Mouse (Mus musculus): ENCODE data around the gene Rccd1. TPM values are rescaled to one million over a fixed set of nuclear protein-coding genes. Genes with fewer than 3 reads are reported as not detected.
"Not testable (repeated sequence)": the region's sequence is repeated elsewhere in the genome, so short reads cannot be mapped to it uniquely, and the experiment has no call there.

Gene Rccd1
- total and polyA plus RNA-seq, 2 experiments from 2014 or later = 3.1 to 7.6 TPM

- TF ChIP-seq CTCF (IDR thresholded peaks at IDR 0.05; ENCODE audit: low read depth) = no peak
- TF ChIP-seq EP300 (IDR thresholded peaks at IDR 0.05; ENCODE audit: low read depth) = no peak
- DNase-seq (ENCODE audit: low spot score) (no peak), ATAC-seq (ENCODE audit: insufficient read depth, low read depth) (no peak)
- Histone ChIP-seq H3K9me3 (replicated peaks; ENCODE audit: control insufficient read depth, low read length) (no peaks in the 10 kb centered on the region; the same call in 1 of the 2 replicates), H3K36me3 (replicated peaks; ENCODE audit: control insufficient read depth, insufficient read depth, low read length) (peaks cover 95% of the 10 kb centered on the region), H3K4me2 (ENCODE audit: low read depth, low read length) (no peak overlapping the region), H3K27me3 (ENCODE audit: control insufficient read depth, insufficient read depth, low read length) (no peaks in the 10 kb centered on the region), H3K4me3 (ENCODE audit: low read depth, low read length) (no peak overlapping the region), H3K4me1 (ENCODE audit: control insufficient read depth, insufficient read depth) (no peaks in the 10 kb centered on the region), H3K27ac (ENCODE audit: low read depth) (no peak overlapping the region), H3K9ac (replicated peaks; ENCODE audit: low read depth, low read length) (no peak overlapping the region)
- 89% methylated on average over 8 of the region's 8 CpGs for WGBS
These were observed 6.0 kb upstream of the Rccd1 start for GRCm38 (mm10) chr7:80330278-80330677.

GRCm38 (mm10) chr7:80326076-80326475, 1.8 kb upstream of the Rccd1 start:
- Histone ChIP-seq H3K9me3 (replicated peaks; ENCODE audit: control insufficient read depth, low read length) (no peaks in the 10 kb centered on the region), H3K9ac (replicated peaks; ENCODE audit: low read depth, low read length) (no peak overlapping the region), H3K27me3 (ENCODE audit: control insufficient read depth, insufficient read depth, low read length) (no peaks in the 10 kb centered on the region), H3K4me3 (ENCODE audit: low read depth, low read length) (no peak overlapping the region), H3K27ac (ENCODE audit: low read depth) (no peak overlapping the region), H3K4me2 (ENCODE audit: low read depth, low read length) (no peak overlapping the region), H3K36me3 (replicated peaks; ENCODE audit: control insufficient read depth, insufficient read depth, low read length) (peaks cover 58% of the 10 kb centered on the region), H3K4me1 (ENCODE audit: control insufficient read depth, insufficient read depth) (peaks cover 13% of the 10 kb centered on the region)
- TF ChIP-seq CTCF (IDR thresholded peaks at IDR 0.05; ENCODE audit: low read depth) = no peak
- no peak for TF ChIP-seq EP300 (IDR thresholded peaks at IDR 0.05; ENCODE audit: low read depth)
- WGBS = 93% methylated on average over 19 of the region's 19 CpGs
- DNase-seq (ENCODE audit: low spot score) = no peak
- no peak for ATAC-seq (ENCODE audit: insufficient read depth, low read depth)

- ATAC-seq (ENCODE audit: insufficient read depth, low read depth) (no peak), DNase-seq (ENCODE audit: low spot score) (no peak)
- Histone ChIP-seq H3K36me3 (replicated peaks; ENCODE audit: control insufficient read depth, insufficient read depth, low read length) (peaks cover 51% of the 10 kb centered on the region), H3K9me3 (replicated peaks; ENCODE audit: control insufficient read depth, low read length) (no peaks in the 10 kb centered on the region), H3K4me1 (ENCODE audit: control insufficient read depth, insufficient read depth) (peaks cover 13% of the 10 kb centered on the region), H3K4me3 (ENCODE audit: low read depth, low read length) (no peak overlapping the region), H3K4me2 (ENCODE audit: low read depth, low read length) (no peak overlapping the region), H3K9ac (replicated peaks; ENCODE audit: low read depth, low read length) (no peak overlapping the region), H3K27me3 (ENCODE audit: control insufficient read depth, insufficient read depth, low read length) (no peaks in the 10 kb centered on the region), H3K27ac (ENCODE audit: low read depth) (0 out of 2 replicates have a peak overlapping the region, but pooled peaks have one; percentile 44)
- 90% methylated on average over 16 of the region's 16 CpGs for WGBS
- no peak for TF ChIP-seq EP300 (IDR thresholded peaks at IDR 0.05; ENCODE audit: low read depth)
- no peak for TF ChIP-seq CTCF (IDR thresholded peaks at IDR 0.05; ENCODE audit: low read depth)
These were observed 1.1 kb upstream of the Rccd1 start for GRCm38 (mm10) chr7:80325292-80325868.

GRCm38 (mm10) chr7:80324816-80325119, 514 bp upstream of the Rccd1 start:
- Histone ChIP-seq H3K4me3 (ENCODE audit: low read depth, low read length) (peak overlapping the region; percentile 58; the same call in 1 of the 2 replicates), H3K4me1 (ENCODE audit: control insufficient read depth, insufficient read depth) (peaks cover 13% of the 10 kb centered on the region), H3K4me2 (ENCODE audit: low read depth, low read length) (peak overlapping the region; percentile 78; the same call in 1 of the 2 replicates), H3K36me3 (replicated peaks; ENCODE audit: control insufficient read depth, insufficient read depth, low read length) (peaks cover 45% of the 10 kb centered on the region), H3K27ac (ENCODE audit: low read depth) (peak overlapping the region; percentile 88)
- not testable (repeated sequence) for ATAC-seq (ENCODE audit: insufficient read depth, low read depth); H3K27me3 ChIP-seq (ENCODE audit: control insufficient read depth, insufficient read depth, low read length); H3K9me3 ChIP-seq (replicated peaks; ENCODE audit: control insufficient read depth, low read length); H3K9ac ChIP-seq (replicated peaks; ENCODE audit: low read depth, low read length); DNase-seq (ENCODE audit: low spot score)
- WGBS = 43% methylated on average over 5 of the region's 5 CpGs

GRCm38 (mm10) chr7:80323336-80323735, 918 bp downstream of the Rccd1 start:
- Histone ChIP-seq H3K4me1 (ENCODE audit: control insufficient read depth, insufficient read depth) (peaks cover 13% of the 10 kb centered on the region), H3K27ac (ENCODE audit: low read depth) (no peak overlapping the region), H3K27me3 (ENCODE audit: control insufficient read depth, insufficient read depth, low read length) (no peaks in the 10 kb centered on the region), H3K4me3 (ENCODE audit: low read depth, low read length) (peak overlapping the region; percentile 58), H3K36me3 (replicated peaks; ENCODE audit: control insufficient read depth, insufficient read depth, low read length) (peaks cover 30% of the 10 kb centered on the region), H3K9me3 (replicated peaks; ENCODE audit: control insufficient read depth, low read length) (no peaks in the 10 kb centered on the region), H3K4me2 (ENCODE audit: low read depth, low read length) (peak overlapping the region; percentile 78), H3K9ac (replicated peaks; ENCODE audit: low read depth, low read length) (peak overlapping the region; percentile 57)
- DNase-seq (ENCODE audit: low spot score) (no peak), ATAC-seq (ENCODE audit: insufficient read depth, low read depth) (no peak)
- TF ChIP-seq CTCF (IDR thresholded peaks at IDR 0.05; ENCODE audit: low read depth) = no peak
- no peak for TF ChIP-seq EP300 (IDR thresholded peaks at IDR 0.05; ENCODE audit: low read depth)
- WGBS = 17% methylated on average over 8 of the region's 8 CpGs

- Histone ChIP-seq H3K27ac (ENCODE audit: low read depth) (no peak overlapping the region), H3K36me3 (replicated peaks; ENCODE audit: control insufficient read depth, insufficient read depth, low read length) (peaks cover 25% of the 10 kb centered on the region), H3K9me3 (replicated peaks; ENCODE audit: control insufficient read depth, low read length) (no peaks in the 10 kb centered on the region), H3K27me3 (ENCODE audit: control insufficient read depth, insufficient read depth, low read length) (no peaks in the 10 kb centered on the region), H3K4me1 (ENCODE audit: control insufficient read depth, insufficient read depth) (peaks cover 13% of the 10 kb centered on the region), H3K4me2 (ENCODE audit: low read depth, low read length) (no peak overlapping the region), H3K4me3 (ENCODE audit: low read depth, low read length) (no peak overlapping the region), H3K9ac (replicated peaks; ENCODE audit: low read depth, low read length) (no peak overlapping the region)
- TF ChIP-seq CTCF (IDR thresholded peaks at IDR 0.05; ENCODE audit: low read depth) (no peak), EP300 (IDR thresholded peaks at IDR 0.05; ENCODE audit: low read depth) (no peak)
- 68% methylated on average over 19 of the region's 19 CpGs for WGBS
- DNase-seq (ENCODE audit: low spot score) (no peak), ATAC-seq (ENCODE audit: insufficient read depth, low read depth) (no peak)
These were observed 4.3 kb downstream of the Rccd1 start for GRCm38 (mm10) chr7:80319846-80320496.
